Mouse (Mus musculus) spleen, adult 12 weeks (tissue): ENCODE results near the gene Gm7995.
"Not testable (repeated sequence)": the region's sequence is repeated elsewhere in the genome, so short reads cannot be mapped to it uniquely, and the experiment has no call there.

Source experiments
- DNase-seq: peaks from one replicate; pipeline ENCODE4 v3.0.0; 2022; ENCODE audit warnings: low spot score

The Gm7995 gene

DNA sequence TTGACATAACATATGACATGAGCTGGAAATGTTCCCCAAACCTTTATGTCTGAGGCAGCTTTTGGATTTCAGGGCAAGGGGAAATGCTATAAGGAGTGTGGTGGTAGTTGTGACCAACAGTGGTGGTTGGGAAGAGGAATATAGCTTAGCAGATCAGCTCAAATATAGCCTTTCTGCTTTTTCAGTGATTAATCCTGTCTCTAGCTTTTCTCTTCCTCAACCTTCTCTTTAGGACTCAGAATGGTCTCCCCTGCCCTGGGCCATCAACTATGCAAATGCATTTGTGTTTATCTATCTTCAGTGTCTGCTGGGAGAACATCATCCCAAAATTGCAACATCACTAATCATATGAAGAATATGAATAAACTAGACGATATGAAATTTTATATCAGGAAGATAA is at the start of gene Gm7995:
TSS of gene Gm7995 (plus strand) at position 301 of the 400 bp plus-strand sequence.
- DNase-seq = not testable (repeated sequence)

DNA sequence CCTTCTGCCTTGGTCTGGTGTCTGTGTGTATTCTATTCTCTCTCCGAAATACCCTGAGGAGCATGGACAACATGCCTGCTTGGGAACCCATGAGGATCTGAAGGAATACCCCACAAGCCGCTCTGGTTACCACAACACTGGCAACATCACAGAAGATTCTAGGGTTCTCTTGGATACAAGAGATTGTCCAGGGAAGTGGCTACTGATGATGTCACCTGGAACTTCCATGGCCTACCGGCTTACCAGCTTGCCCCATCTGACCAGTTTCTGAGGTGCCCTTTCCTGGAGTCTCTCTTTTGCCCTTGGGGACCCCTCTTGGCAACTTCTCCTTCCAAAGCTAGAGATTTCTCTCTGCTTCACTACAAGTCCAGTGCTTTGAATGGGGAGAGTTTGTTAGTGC is 12.8 kb upstream of the Gm7995 start, which contains the start of gene Gm9611:
TSS of gene Gm9611 (minus strand) at position 101 of the 400 bp plus-strand sequence.
- not testable (repeated sequence) for DNase-seq
